Mouse (Mus musculus): ENCODE data around the gene Pkig. TPM values are rescaled to one million over a fixed set of nuclear protein-coding genes. Genes with fewer than 3 reads are reported as not detected.

The Pkig gene
- total RNA-seq, 2 experiments from 2014 or later = 86.5 to 94.6 TPM

GRCm38 (mm10) chr2:163743357-163743756 lies 85.2 kb downstream of the Pkig start:
- DNase-seq (ENCODE audit: extremely low spot score in 1 of 2, low spot score in 1 of 2) = no peak

GRCm38 (mm10) chr2:163744801-163745570 lies 86.8 kb downstream of the Pkig start:
- no peak for DNase-seq (ENCODE audit: extremely low spot score in 1 of 2, low spot score in 1 of 2)

GRCm38 (mm10) chr2:163749647-163750611 lies 91.7 kb downstream of the Pkig start, which contains the start of gene Ada:
Gene Ada, minus strand, starts transcription at chr2:163750239.
- peak in 1 of 2 experiments; percentile 53 for DNase-seq (ENCODE audit: extremely low spot score in 1 of 2, low spot score in 1 of 2)

GRCm38 (mm10) chr2:163754228-163754627 lies 96.0 kb downstream of the Pkig start:
- DNase-seq (ENCODE audit: extremely low spot score in 1 of 2, low spot score in 1 of 2) = no peak

- DNase-seq (ENCODE audit: extremely low spot score in 1 of 2, low spot score in 1 of 2) = no peak
These were observed 98.5 kb downstream of the Pkig start for GRCm38 (mm10) chr2:163756723-163757122.

- DNase-seq (ENCODE audit: extremely low spot score in 1 of 2, low spot score in 1 of 2) = no peak
These were observed 100.0 kb downstream of the Pkig start for GRCm38 (mm10) chr2:163758146-163758545.

- DNase-seq (ENCODE audit: extremely low spot score in 1 of 2, low spot score in 1 of 2) = no peak
These were observed 102.4 kb downstream of the Pkig start for GRCm38 (mm10) chr2:163760589-163760988.

- no peak for DNase-seq (ENCODE audit: extremely low spot score in 1 of 2, low spot score in 1 of 2)
These were observed 103.2 kb downstream of the Pkig start for GRCm38 (mm10) chr2:163761402-163761801.

GRCm38 (mm10) chr2:163766261-163766660 lies 108.1 kb downstream of the Pkig start:
- DNase-seq (ENCODE audit: extremely low spot score in 1 of 2, low spot score in 1 of 2) = no peak

- DNase-seq (ENCODE audit: extremely low spot score in 1 of 2, low spot score in 1 of 2) = no peak
These were observed 108.7 kb downstream of the Pkig start for GRCm38 (mm10) chr2:163766890-163767289.

GRCm38 (mm10) chr2:163770731-163771130 lies 112.5 kb downstream of the Pkig start:
- DNase-seq (ENCODE audit: extremely low spot score in 1 of 2, low spot score in 1 of 2) = no peak

Other genes with a start within 250 kb of the Pkig start
- gene Oser1, start 233.7 kb upstream of the Pkig start, total RNA-seq (2021) = 10 to 100 TPM; 20.4 to 21.5 TPM
- 10 to 100 TPM; 64.5 to 74.6 TPM for gene Gdap1l1, start 219.9 kb upstream of the Pkig start, total RNA-seq (2021)
- 10 to 100 TPM; 17.6 to 20.8 TPM for gene Fitm2, start 185.8 kb upstream of the Pkig start, total RNA-seq (2021)
- not detected for gene R3hdml, start 166.1 kb upstream of the Pkig start, total RNA-seq (2021)
- gene Hnf4a, start 151.6 kb upstream of the Pkig start, total RNA-seq (2021) = not detected
- 10 to 100 TPM; 47.9 to 61.3 TPM for gene Ttpal, start 56.1 kb upstream of the Pkig start, total RNA-seq (2021)
- gene Serinc3, start 13.3 kb upstream of the Pkig start, total RNA-seq (2021) = 100 to 1,000 TPM; 191 to 207 TPM
- 1 to 10 TPM; 1.2 to 1.5 TPM for gene Ada, start 91.9 kb downstream of the Pkig start, total RNA-seq (2021)
- not detected for gene Ccn5, start 162.5 kb downstream of the Pkig start, total RNA-seq (2021)
- not detected for gene Kcnk15, start 195.3 kb downstream of the Pkig start, total RNA-seq (2021)

Data from layer of hippocampus, postnatal 25 days (tissue).